Mouse (Mus musculus): ENCODE measurements around the gene Abl1.

DNA sequence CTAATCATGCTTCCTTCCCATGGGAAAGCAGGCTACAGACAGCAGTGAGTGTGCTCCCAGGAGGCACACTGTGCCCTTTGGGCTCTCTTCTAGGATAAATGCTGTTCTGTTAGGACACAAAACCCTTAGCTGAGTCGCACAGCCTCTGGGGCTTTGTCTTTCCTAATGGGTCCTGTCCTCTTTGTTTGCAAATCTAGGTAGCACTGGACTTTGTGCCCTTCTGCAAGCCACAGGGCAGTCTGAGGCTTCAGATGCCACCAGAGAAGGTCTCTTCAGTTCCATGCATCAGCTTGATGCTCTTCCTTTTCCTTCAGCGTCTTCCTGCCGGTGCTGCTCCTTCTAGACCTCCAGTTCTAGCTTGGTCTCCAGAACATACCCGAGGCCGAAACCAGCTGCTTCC is 42.5 kb downstream of the Abl1 start:
- TF ChIP-seq POLR2A (IDR thresholded peaks at IDR 0.05; ENCODE audit: borderline replicate concordance, low read depth, low read length) (no peak), CTCF (IDR thresholded peaks at IDR 0.05; ENCODE audit: low read depth, low read length) (no peak)
